Mouse (Mus musculus): ENCODE data around the gene Spryd7. TPM values are rescaled to one million over a fixed set of nuclear protein-coding genes. Genes with fewer than 3 reads are reported as not detected.
"Not testable (repeated sequence)": the region's sequence is repeated elsewhere in the genome, so short reads cannot be mapped to it uniquely, and the experiment has no call there.

The Spryd7 gene
- polyA plus RNA-seq, 1 experiment from 2014 or later, result 45.2 TPM

- Histone ChIP-seq H3K9me3 (ENCODE audit: control insufficient read depth, low read length) (no peaks in the 10 kb centered on the region), H3K36me3 (ENCODE audit: control insufficient read depth, insufficient read depth) (no peaks in the 10 kb centered on the region), H3K27ac (ENCODE audit: low read length) (no peak overlapping the region), H3K4me3 (replicated peaks; ENCODE audit: low read length) (no peak overlapping the region), H3K27me3 (replicated peaks; ENCODE audit: control insufficient read depth, insufficient read depth, low read length) (no peaks in the 10 kb centered on the region), H3K4me2 (ENCODE audit: low read length) (no peak overlapping the region), H3K9ac (replicated peaks; ENCODE audit: low read depth, low read length) (no peak overlapping the region), H3K4me1 (replicated peaks; ENCODE audit: control insufficient read depth, insufficient read depth, low read length) (no peaks in the 10 kb centered on the region)
- no peak for ATAC-seq
- 93% methylated on average over 4 of the region's 4 CpGs for WGBS
Observed at GRCm38 (mm10) chr14:61589288-61590065, 32.8 kb upstream of the Spryd7 start.

GRCm38 (mm10) chr14:61575941-61576340 lies 19.3 kb upstream of the Spryd7 start:
- Histone ChIP-seq H3K4me3 (replicated peaks; ENCODE audit: low read length) (no peak overlapping the region), H3K4me2 (ENCODE audit: low read length) (no peak overlapping the region), H3K36me3 (ENCODE audit: control insufficient read depth, insufficient read depth) (no peaks in the 10 kb centered on the region), H3K4me1 (replicated peaks; ENCODE audit: control insufficient read depth, insufficient read depth, low read length) (no peaks in the 10 kb centered on the region), H3K27ac (ENCODE audit: low read length) (no peak overlapping the region), H3K9me3 (ENCODE audit: control insufficient read depth, low read length) (no peaks in the 10 kb centered on the region), H3K27me3 (replicated peaks; ENCODE audit: control insufficient read depth, insufficient read depth, low read length) (no peaks in the 10 kb centered on the region), H3K9ac (replicated peaks; ENCODE audit: low read depth, low read length) (no peak overlapping the region)
- 93% methylated on average over 8 of the region's 8 CpGs for WGBS
- no peak for ATAC-seq

- no peaks in the 10 kb centered on the region for H3K36me3 ChIP-seq (ENCODE audit: control insufficient read depth, insufficient read depth)
- no peaks in the 10 kb centered on the region for H3K27me3 ChIP-seq (replicated peaks; ENCODE audit: control insufficient read depth, insufficient read depth, low read length)
- no peaks in the 10 kb centered on the region for H3K9me3 ChIP-seq (ENCODE audit: control insufficient read depth, low read length)
- H3K4me1 ChIP-seq (replicated peaks; ENCODE audit: control insufficient read depth, insufficient read depth, low read length), result no peaks in the 10 kb centered on the region
- ATAC-seq, result no peak
- no peak overlapping the region for H3K4me2 ChIP-seq (ENCODE audit: low read length)
- H3K4me3 ChIP-seq (replicated peaks; ENCODE audit: low read length), result no peak overlapping the region
- H3K27ac ChIP-seq (ENCODE audit: low read length), result no peak overlapping the region
- H3K9ac ChIP-seq (replicated peaks; ENCODE audit: low read depth, low read length), result no peak overlapping the region
- WGBS, result 88% methylated on average over 10 of the region's 10 CpGs
Observed at GRCm38 (mm10) chr14:61575066-61575465, 18.4 kb upstream of the Spryd7 start.

- Histone ChIP-seq H3K4me1 (replicated peaks; ENCODE audit: control insufficient read depth, insufficient read depth, low read length) (no peaks in the 10 kb centered on the region), H3K9me3 (ENCODE audit: control insufficient read depth, low read length) (no peaks in the 10 kb centered on the region), H3K4me3 (replicated peaks; ENCODE audit: low read length) (no peak overlapping the region), H3K9ac (replicated peaks; ENCODE audit: low read depth, low read length) (no peak overlapping the region), H3K4me2 (ENCODE audit: low read length) (no peak overlapping the region), H3K27ac (ENCODE audit: low read length) (no peak overlapping the region), H3K27me3 (replicated peaks; ENCODE audit: control insufficient read depth, insufficient read depth, low read length) (no peaks in the 10 kb centered on the region), H3K36me3 (ENCODE audit: control insufficient read depth, insufficient read depth) (no peaks in the 10 kb centered on the region)
- ATAC-seq, result no peak
- WGBS, result 69% methylated on average over 2 of the region's 2 CpGs
Observed at GRCm38 (mm10) chr14:61572131-61572530, 15.4 kb upstream of the Spryd7 start.

- Histone ChIP-seq H3K4me3 (replicated peaks; ENCODE audit: low read length) (no peak overlapping the region), H3K9ac (replicated peaks; ENCODE audit: low read depth, low read length) (no peak overlapping the region), H3K27ac (ENCODE audit: low read length) (no peak overlapping the region), H3K4me2 (ENCODE audit: low read length) (no peak overlapping the region), H3K9me3 (ENCODE audit: control insufficient read depth, low read length) (no peaks in the 10 kb centered on the region), H3K27me3 (replicated peaks; ENCODE audit: control insufficient read depth, insufficient read depth, low read length) (no peaks in the 10 kb centered on the region), H3K4me1 (replicated peaks; ENCODE audit: control insufficient read depth, insufficient read depth, low read length) (no peaks in the 10 kb centered on the region), H3K36me3 (ENCODE audit: control insufficient read depth, insufficient read depth) (no peaks in the 10 kb centered on the region)
- 11% methylated on average over 4 of the region's 4 CpGs for WGBS
- ATAC-seq, result no peak
Observed at GRCm38 (mm10) chr14:61571366-61571765, 14.7 kb upstream of the Spryd7 start.

GRCm38 (mm10) chr14:61569344-61569743 lies 12.7 kb upstream of the Spryd7 start:
- H3K9ac ChIP-seq (replicated peaks; ENCODE audit: low read depth, low read length), result no peak overlapping the region
- H3K27me3 ChIP-seq (replicated peaks; ENCODE audit: control insufficient read depth, insufficient read depth, low read length), result no peaks in the 10 kb centered on the region
- no peaks in the 10 kb centered on the region for H3K4me1 ChIP-seq (replicated peaks; ENCODE audit: control insufficient read depth, insufficient read depth, low read length)
- no peak for ATAC-seq
- no peaks in the 10 kb centered on the region for H3K36me3 ChIP-seq (ENCODE audit: control insufficient read depth, insufficient read depth)
- no peak overlapping the region for H3K4me2 ChIP-seq (ENCODE audit: low read length)
- no peak overlapping the region for H3K4me3 ChIP-seq (replicated peaks; ENCODE audit: low read length)
- no peaks in the 10 kb centered on the region for H3K9me3 ChIP-seq (ENCODE audit: control insufficient read depth, low read length)
- no peak overlapping the region for H3K27ac ChIP-seq (ENCODE audit: low read length)
- WGBS, result 72% methylated on average over 2 of the region's 2 CpGs

- not testable (repeated sequence) for H3K36me3 ChIP-seq (ENCODE audit: control insufficient read depth, insufficient read depth); H3K4me3 ChIP-seq (replicated peaks; ENCODE audit: low read length); H3K4me1 ChIP-seq (replicated peaks; ENCODE audit: control insufficient read depth, insufficient read depth, low read length); ATAC-seq; H3K27ac ChIP-seq (ENCODE audit: low read length); H3K4me2 ChIP-seq (ENCODE audit: low read length); H3K9ac ChIP-seq (replicated peaks; ENCODE audit: low read depth, low read length); H3K9me3 ChIP-seq (ENCODE audit: control insufficient read depth, low read length); H3K27me3 ChIP-seq (replicated peaks; ENCODE audit: control insufficient read depth, insufficient read depth, low read length)
- WGBS, result 96% methylated on average over 4 of the region's 4 CpGs
Observed at GRCm38 (mm10) chr14:61566211-61566610, 9.5 kb upstream of the Spryd7 start.

GRCm38 (mm10) chr14:61559856-61560255 lies 3.2 kb upstream of the Spryd7 start:
- Histone ChIP-seq H3K4me2 (ENCODE audit: low read length) (no peak overlapping the region), H3K4me3 (replicated peaks; ENCODE audit: low read length) (no peak overlapping the region), H3K4me1 (replicated peaks; ENCODE audit: control insufficient read depth, insufficient read depth, low read length) (peaks cover 3% of the 10 kb centered on the region), H3K9ac (replicated peaks; ENCODE audit: low read depth, low read length) (no peak overlapping the region), H3K27me3 (replicated peaks; ENCODE audit: control insufficient read depth, insufficient read depth, low read length) (no peaks in the 10 kb centered on the region), H3K9me3 (ENCODE audit: control insufficient read depth, low read length) (no peaks in the 10 kb centered on the region), H3K27ac (ENCODE audit: low read length) (no peak overlapping the region), H3K36me3 (ENCODE audit: control insufficient read depth, insufficient read depth) (no peaks in the 10 kb centered on the region)
- ATAC-seq, result no peak
- 76% methylated on average over 3 of the region's 3 CpGs for WGBS

GRCm38 (mm10) chr14:61558901-61559300 lies 2.2 kb upstream of the Spryd7 start:
- Histone ChIP-seq H3K36me3 (ENCODE audit: control insufficient read depth, insufficient read depth) (no peaks in the 10 kb centered on the region), H3K27me3 (replicated peaks; ENCODE audit: control insufficient read depth, insufficient read depth, low read length) (no peaks in the 10 kb centered on the region), H3K4me3 (replicated peaks; ENCODE audit: low read length) (no peak overlapping the region), H3K4me2 (ENCODE audit: low read length) (no peak overlapping the region), H3K9ac (replicated peaks; ENCODE audit: low read depth, low read length) (no peak overlapping the region), H3K9me3 (ENCODE audit: control insufficient read depth, low read length) (no peaks in the 10 kb centered on the region), H3K27ac (ENCODE audit: low read length) (no peak overlapping the region), H3K4me1 (replicated peaks; ENCODE audit: control insufficient read depth, insufficient read depth, low read length) (peaks cover 3% of the 10 kb centered on the region)
- WGBS, result 91% methylated on average over 6 of the region's 6 CpGs
- ATAC-seq, result no peak

- Histone ChIP-seq H3K4me3 (replicated peaks; ENCODE audit: low read length) (peak overlapping the region; percentile 88), H3K27me3 (replicated peaks; ENCODE audit: control insufficient read depth, insufficient read depth, low read length) (no peaks in the 10 kb centered on the region), H3K9me3 (ENCODE audit: control insufficient read depth, low read length) (no peaks in the 10 kb centered on the region), H3K27ac (ENCODE audit: low read length) (peak overlapping the region; percentile 91), H3K4me2 (ENCODE audit: low read length) (peak overlapping the region; percentile 87), H3K4me1 (replicated peaks; ENCODE audit: control insufficient read depth, insufficient read depth, low read length) (peaks cover 3% of the 10 kb centered on the region), H3K36me3 (ENCODE audit: control insufficient read depth, insufficient read depth) (no peaks in the 10 kb centered on the region), H3K9ac (replicated peaks; ENCODE audit: low read depth, low read length) (peak overlapping the region; percentile 87)
- 9% methylated on average over 6 of the region's 6 CpGs for WGBS
- no peak for ATAC-seq
Observed at GRCm38 (mm10) chr14:61555931-61556288, 776 bp downstream of the Spryd7 start.

Measured in forebrain, embryonic 16.5 days (tissue).